In genomic region chr12:111966683-111967173, GRCm38 (mm10) we compare ENCODE assay signal across 8 mouse cellular contexts. TPM values are rescaled to one million over a fixed set of nuclear protein-coding genes. Genes with fewer than 3 reads are reported as not detected.
DNase-seq lines count a peak whose midpoint lies in the region; ATAC-seq and TF ChIP-seq lines count a peak whose summit lies in the region.

TSS of gene Atp5mpl (minus strand) at chr12:111966977.

- peak within 1 kb of the TSS; percentile 95 for H3K9ac ChIP-seq in heart, embryonic 12.5 days
- peak within 1 kb of the TSS; percentile 95 for H3K9ac ChIP-seq in kidney, postnatal 0 days (ENCODE audit: low read depth, low read length)
- H3K9ac ChIP-seq in liver, embryonic 11.5 days (ENCODE audit: low read depth, low read length), result peak within 1 kb of the TSS; percentile 84
- H3K9ac ChIP-seq in stomach, embryonic 14.5 days (replicated peaks; ENCODE audit: low read depth, low read length), result peak within 1 kb of the TSS; percentile 93

- H3K4me3 ChIP-seq in heart, embryonic 12.5 days, result peak within 1 kb of the TSS; percentile 89
- peak within 1 kb of the TSS; percentile 88 for H3K4me3 ChIP-seq in kidney, postnatal 0 days (replicated peaks; ENCODE audit: low read depth, low read length)
- peak within 1 kb of the TSS; percentile 85 for H3K4me3 ChIP-seq in liver, embryonic 11.5 days (ENCODE audit: low read depth, low read length)
- H3K4me3 ChIP-seq in stomach, embryonic 14.5 days (ENCODE audit: low read depth, low read length), result peak within 1 kb of the TSS; percentile 91

- H3K27me3 ChIP-seq in heart, embryonic 12.5 days (replicated peaks), result no peaks in the 10 kb centered on the region
- H3K27me3 ChIP-seq in kidney, postnatal 0 days (ENCODE audit: insufficient read depth, low read length), result no peaks in the 10 kb centered on the region
- H3K27me3 ChIP-seq in liver, embryonic 11.5 days (replicated peaks; ENCODE audit: control insufficient read depth, insufficient read depth, low read length), result no peaks in the 10 kb centered on the region
- no peaks in the 10 kb centered on the region for H3K27me3 ChIP-seq in stomach, embryonic 14.5 days (ENCODE audit: control insufficient read depth, insufficient read depth, low read length)

- peak; percentile 92 for ATAC-seq in erythroid progenitor cell, adult 5-6 weeks (replicated peaks; ENCODE audit: low FRiP score, poor library complexity, severe bottlenecking)
- ATAC-seq in heart, embryonic 12.5 days (ENCODE audit: insufficient number of reproducible peaks, low FRiP score), result peak; percentile 92
- ATAC-seq in kidney, postnatal 0 days (replicated peaks; ENCODE audit: low FRiP score, low read depth), result peak; percentile 86
- peak; percentile 88 for ATAC-seq in liver, embryonic 11.5 days (replicated peaks; ENCODE audit: low FRiP score)
- peak; percentile 91 for ATAC-seq in stomach, embryonic 14.5 days (ENCODE audit: insufficient number of reproducible peaks, insufficient read depth, low FRiP score, low read depth)

- TF ChIP-seq CTCF in kidney, postnatal 0 days (IDR thresholded peaks at IDR 0.05; ENCODE audit: low read depth), result peak; percentile 98

- peak within 1 kb of the TSS; percentile 85 for H3K27ac ChIP-seq in heart, embryonic 12.5 days (ENCODE audit: poor library complexity, severe bottlenecking)
- H3K27ac ChIP-seq in kidney, postnatal 0 days, result peak within 1 kb of the TSS; percentile 77; the same call in 1 of the 2 replicates
- peak within 1 kb of the TSS; percentile 53; the same call in 1 of the 2 replicates for H3K27ac ChIP-seq in liver, embryonic 11.5 days (ENCODE audit: low read depth, low read length)
- no peak within 1 kb of the TSS for H3K27ac ChIP-seq in stomach, embryonic 14.5 days (ENCODE audit: low read length)

- H3K9me3 ChIP-seq in heart, embryonic 12.5 days (replicated peaks), result no peaks in the 10 kb centered on the region
- no peaks in the 10 kb centered on the region for H3K9me3 ChIP-seq in kidney, postnatal 0 days (replicated peaks; ENCODE audit: low read length)
- H3K9me3 ChIP-seq in liver, embryonic 11.5 days (ENCODE audit: control insufficient read depth, low read length), result no peaks in the 10 kb centered on the region
- no peaks in the 10 kb centered on the region for H3K9me3 ChIP-seq in stomach, embryonic 14.5 days (ENCODE audit: control insufficient read depth, low read depth, low read length)

- peak within 1 kb of the TSS; percentile 86 for H3K4me2 ChIP-seq in heart, embryonic 12.5 days
- peak within 1 kb of the TSS; percentile 66 for H3K4me2 ChIP-seq in kidney, postnatal 0 days (ENCODE audit: low read length)
- H3K4me2 ChIP-seq in liver, embryonic 11.5 days, result peak within 1 kb of the TSS; percentile 78
- H3K4me2 ChIP-seq in stomach, embryonic 14.5 days (replicated peaks; ENCODE audit: low read depth, low read length), result peak within 1 kb of the TSS; percentile 95

- 1% methylated on average over 37 of the region's 37 CpGs for WGBS in heart, embryonic 12.5 days
- WGBS in kidney, postnatal 0 days, result 0% methylated on average over 37 of the region's 37 CpGs
- under 1% methylated on average over 37 of the region's 37 CpGs for WGBS in liver, embryonic 11.5 days
- 0% methylated on average over 37 of the region's 37 CpGs for WGBS in stomach, embryonic 14.5 days

- peaks cover 19% of the 10 kb centered on the region for H3K4me1 ChIP-seq in heart, embryonic 12.5 days (replicated peaks)
- H3K4me1 ChIP-seq in kidney, postnatal 0 days (replicated peaks; ENCODE audit: insufficient read depth, low read length), result peaks cover 6% of the 10 kb centered on the region; the same call in 1 of the 2 replicates
- H3K4me1 ChIP-seq in liver, embryonic 11.5 days (replicated peaks; ENCODE audit: control insufficient read depth, insufficient read depth, low read length), result peaks cover 7% of the 10 kb centered on the region
- H3K4me1 ChIP-seq in stomach, embryonic 14.5 days (ENCODE audit: control insufficient read depth, insufficient read depth, low read length), result peaks cover 7% of the 10 kb centered on the region; the same call in 1 of the 2 replicates

- peaks cover 25% of the 10 kb centered on the region for H3K36me3 ChIP-seq in heart, embryonic 12.5 days
- H3K36me3 ChIP-seq in kidney, postnatal 0 days (ENCODE audit: insufficient read depth, low read length), result peaks cover 10% of the 10 kb centered on the region
- H3K36me3 ChIP-seq in liver, embryonic 11.5 days (ENCODE audit: control insufficient read depth, insufficient read depth, low read length), result peaks cover 11% of the 10 kb centered on the region; the same call in 1 of the 2 replicates
- H3K36me3 ChIP-seq in stomach, embryonic 14.5 days (ENCODE audit: control insufficient read depth, insufficient read depth, low read length), result peaks cover 3% of the 10 kb centered on the region

- peak; percentile 96 for DNase-seq in CD4-positive helper T cell, adult 2 months (ENCODE audit: low read depth, low spot score)
- peak; percentile 76 for DNase-seq in brain, embryonic 18.5 days (ENCODE audit: low read depth, low spot score)
- peak; percentile 96 for DNase-seq in kidney, postnatal 0 days (ENCODE audit: low spot score)
- peak; percentile 99 for DNase-seq in liver, embryonic 11.5 days (ENCODE audit: low spot score)
- DNase-seq in naive thymus-derived CD4-positive, alpha-beta T cell, adult 2 months (ENCODE audit: low read depth), result peak; percentile 97

RNA-seq across cellular contexts. Expression of gene Atp5mpl, which starts in this region (rescaled TPM):
- 132 and 273 TPM in 2 replicates for total RNA-seq in erythroid progenitor cell, adult 5-6 weeks (2015; ENCODE audit: low replicate concordance)
- 69.3 and 71.9 TPM in 2 replicates for total RNA-seq in erythroid progenitor cell, adult 5-6 weeks (2017; ENCODE audit: low replicate concordance)
- 1,412 and 1,427 TPM in 2 replicates for polyA plus RNA-seq in heart, embryonic 12.5 days (2016; fragmentation: Nextera tagmentation; extraction: Ambion mirVana)
- polyA plus RNA-seq in kidney, postnatal 0 days (2015; fragmentation: Nextera tagmentation; extraction: Ambion mirVana), result 1,132 and 1,318 TPM in 2 replicates
- 702 and 735 TPM in 2 replicates for polyA plus RNA-seq in liver, embryonic 11.5 days (2014; fragmentation: Nextera tagmentation; extraction: Ambion mirVana)
- 681 and 750 TPM in 2 replicates for polyA plus RNA-seq in stomach, embryonic 14.5 days (2014; fragmentation: Nextera tagmentation; extraction: Ambion mirVana)
